Mouse (Mus musculus): ENCODE measurements around the gene Chp2.
A peak's percentile ranks its signal among the peaks of the same experiment; 100 is the strongest.
"Not testable (repeated sequence)": the region's sequence is repeated elsewhere in the genome, so short reads cannot be mapped to it uniquely, and the experiment has no call there.

Gene Chp2

DNA sequence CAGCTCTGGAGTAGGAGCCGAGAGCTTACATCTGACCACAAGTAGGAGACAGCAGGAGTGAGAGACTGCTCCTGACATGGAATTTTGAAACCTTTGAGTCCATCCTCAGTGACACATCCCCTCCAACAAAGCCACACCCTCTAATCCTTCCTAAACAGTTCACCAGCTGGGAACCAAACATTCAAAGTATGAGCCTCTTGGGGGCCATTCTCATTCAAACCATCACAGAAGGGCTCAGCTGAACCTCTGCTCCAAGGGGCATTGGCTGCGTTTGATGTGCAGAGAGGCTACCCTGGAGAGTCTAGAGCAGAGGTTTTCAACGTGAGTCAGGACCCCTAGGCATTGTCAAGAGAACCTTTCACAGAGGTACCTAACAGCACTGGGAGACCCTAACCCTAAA lies 10.0 kb downstream of the Chp2 start:
- Histone ChIP-seq H3K9me3 (ENCODE audit: low read length) (peaks cover 20% of the 10 kb centered on the region), H3K4me3 (replicated peaks; ENCODE audit: low read length) (no peak overlapping the region), H3K4me1 (replicated peaks; ENCODE audit: low read depth, low read length) (peaks cover 19% of the 10 kb centered on the region), H3K27me3 (ENCODE audit: insufficient read depth, low read length) (0 out of 2 replicates have a peak, but pooled peaks cover 5% of the 10 kb centered on the region), H3K36me3 (ENCODE audit: insufficient read depth, low read length) (no peaks in the 10 kb centered on the region)
- TF ChIP-seq CTCF (conservative IDR thresholded peaks at IDR 0.05; ENCODE audit: low read length): no peak
- TF ChIP-seq POU5F1 (IDR thresholded peaks at IDR 0.05; ENCODE audit: borderline replicate concordance, low read length): 0 out of 2 replicates have a peak, but pooled peaks have one; percentile 8

DNA sequence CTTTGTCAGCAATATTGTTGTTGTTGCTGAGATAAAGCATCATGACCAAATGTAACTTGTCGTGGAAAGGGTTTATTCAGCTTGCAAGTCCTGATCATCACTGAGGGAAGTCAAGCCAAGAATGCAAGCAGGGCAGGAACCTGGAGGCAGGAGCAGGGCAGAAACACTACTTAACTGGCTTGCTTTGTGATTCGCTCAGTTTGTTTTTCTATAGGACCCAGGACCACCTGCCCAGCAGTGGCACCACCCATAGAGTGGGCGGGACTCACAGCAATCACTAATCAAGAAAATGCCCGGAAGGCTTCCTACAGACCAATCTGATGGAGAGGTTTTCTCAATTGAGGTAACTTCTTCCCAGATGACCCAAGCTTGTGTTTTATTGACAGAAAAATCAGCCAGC lies 10.6 kb downstream of the Chp2 start:
- H3K4me1 ChIP-seq (replicated peaks; ENCODE audit: low read depth, low read length): peaks cover 23% of the 10 kb centered on the region
- no peak for TF ChIP-seq POU5F1 (IDR thresholded peaks at IDR 0.05; ENCODE audit: borderline replicate concordance, low read length)
- TF ChIP-seq CTCF (conservative IDR thresholded peaks at IDR 0.05; ENCODE audit: low read length): no peak
- no peak for TF ChIP-seq NANOG (IDR thresholded peaks at IDR 0.05; ENCODE audit: borderline replicate concordance, low read length)
- H3K36me3 ChIP-seq (ENCODE audit: insufficient read depth, low read length): no peaks in the 10 kb centered on the region
- 0 out of 2 replicates have a peak, but pooled peaks cover 3% of the 10 kb centered on the region for H3K27me3 ChIP-seq (ENCODE audit: insufficient read depth, low read length)
- no peak overlapping the region for H3K4me3 ChIP-seq (replicated peaks; ENCODE audit: low read length)
- H3K9me3 ChIP-seq (ENCODE audit: low read length): peaks cover 20% of the 10 kb centered on the region

GRCm38 (mm10) chr7:122230866-122231265 lies 11.6 kb downstream of the Chp2 start:
- TF ChIP-seq CTCF (conservative IDR thresholded peaks at IDR 0.05; ENCODE audit: low read length) (no peak), POU5F1 (IDR thresholded peaks at IDR 0.05; ENCODE audit: borderline replicate concordance, low read length) (no peak), NANOG (IDR thresholded peaks at IDR 0.05; ENCODE audit: borderline replicate concordance, low read length) (no peak)
- H3K4me3 ChIP-seq (replicated peaks; ENCODE audit: low read length): no peak overlapping the region
- H3K27me3 ChIP-seq (ENCODE audit: insufficient read depth, low read length): 0 out of 2 replicates have a peak, but pooled peaks cover 3% of the 10 kb centered on the region
- no peaks in the 10 kb centered on the region for H3K36me3 ChIP-seq (ENCODE audit: insufficient read depth, low read length)
- peaks cover 24% of the 10 kb centered on the region for H3K4me1 ChIP-seq (replicated peaks; ENCODE audit: low read depth, low read length)
- peaks cover 20% of the 10 kb centered on the region for H3K9me3 ChIP-seq (ENCODE audit: low read length)

DNA sequence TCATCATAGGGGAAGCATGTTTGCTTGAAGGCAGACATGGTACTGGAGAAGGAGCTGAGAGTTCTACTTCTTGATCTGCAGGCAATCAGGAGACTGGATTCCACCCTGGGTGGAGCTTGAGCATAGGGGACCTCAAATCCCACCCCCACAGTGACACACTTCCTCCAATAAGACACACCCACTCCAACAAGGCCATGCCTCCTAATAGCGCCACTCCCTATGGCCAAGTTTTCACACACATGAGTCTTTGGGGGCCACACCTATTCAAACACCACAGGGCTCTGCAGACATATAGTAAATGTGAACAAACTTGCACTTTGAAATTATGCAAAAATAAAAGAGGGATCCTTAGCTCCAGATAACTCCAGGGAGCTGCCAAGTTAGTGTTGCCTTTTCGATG lies 19.6 kb downstream of the Chp2 start:
- Histone ChIP-seq H3K27me3 (ENCODE audit: insufficient read depth, low read length) (no peaks in the 10 kb centered on the region), H3K4me3 (replicated peaks; ENCODE audit: low read length) (no peak overlapping the region), H3K4me1 (replicated peaks; ENCODE audit: low read depth, low read length) (peaks cover 10% of the 10 kb centered on the region), H3K9me3 (ENCODE audit: low read length) (peaks cover 6% of the 10 kb centered on the region; the same call in 1 of the 2 replicates), H3K36me3 (ENCODE audit: insufficient read depth, low read length) (no peaks in the 10 kb centered on the region)
- no peak for TF ChIP-seq CTCF (conservative IDR thresholded peaks at IDR 0.05; ENCODE audit: low read length)

- Histone ChIP-seq H3K4me1 (replicated peaks; ENCODE audit: low read depth, low read length) (peaks cover 16% of the 10 kb centered on the region), H3K4me3 (replicated peaks; ENCODE audit: low read length) (no peak overlapping the region), H3K9me3 (ENCODE audit: low read length) (peaks cover 6% of the 10 kb centered on the region; the same call in 1 of the 2 replicates), H3K27me3 (ENCODE audit: insufficient read depth, low read length) (no peaks in the 10 kb centered on the region), H3K36me3 (ENCODE audit: insufficient read depth, low read length) (no peaks in the 10 kb centered on the region)
- TF ChIP-seq POU5F1 (IDR thresholded peaks at IDR 0.05; ENCODE audit: borderline replicate concordance, low read length) (no peak), CTCF (conservative IDR thresholded peaks at IDR 0.05; ENCODE audit: low read length) (no peak), NANOG (IDR thresholded peaks at IDR 0.05; ENCODE audit: borderline replicate concordance, low read length) (no peak)
Observed at GRCm38 (mm10) chr7:122240413-122241119, 21.3 kb downstream of the Chp2 start.

- TF ChIP-seq CTCF (conservative IDR thresholded peaks at IDR 0.05; ENCODE audit: low read length) (peak; percentile 87), POU5F1 (IDR thresholded peaks at IDR 0.05; ENCODE audit: borderline replicate concordance, low read length) (no peak), NANOG (IDR thresholded peaks at IDR 0.05; ENCODE audit: borderline replicate concordance, low read length) (no peak)
- no peak overlapping the region for H3K4me3 ChIP-seq (replicated peaks; ENCODE audit: low read length)
- no peaks in the 10 kb centered on the region for H3K27me3 ChIP-seq (ENCODE audit: insufficient read depth, low read length)
- H3K9me3 ChIP-seq (ENCODE audit: low read length): peaks cover 6% of the 10 kb centered on the region; the same call in 1 of the 2 replicates
- no peaks in the 10 kb centered on the region for H3K36me3 ChIP-seq (ENCODE audit: insufficient read depth, low read length)
- peaks cover 18% of the 10 kb centered on the region for H3K4me1 ChIP-seq (replicated peaks; ENCODE audit: low read depth, low read length)
Observed at GRCm38 (mm10) chr7:122242260-122242659, 23.0 kb downstream of the Chp2 start.

DNA sequence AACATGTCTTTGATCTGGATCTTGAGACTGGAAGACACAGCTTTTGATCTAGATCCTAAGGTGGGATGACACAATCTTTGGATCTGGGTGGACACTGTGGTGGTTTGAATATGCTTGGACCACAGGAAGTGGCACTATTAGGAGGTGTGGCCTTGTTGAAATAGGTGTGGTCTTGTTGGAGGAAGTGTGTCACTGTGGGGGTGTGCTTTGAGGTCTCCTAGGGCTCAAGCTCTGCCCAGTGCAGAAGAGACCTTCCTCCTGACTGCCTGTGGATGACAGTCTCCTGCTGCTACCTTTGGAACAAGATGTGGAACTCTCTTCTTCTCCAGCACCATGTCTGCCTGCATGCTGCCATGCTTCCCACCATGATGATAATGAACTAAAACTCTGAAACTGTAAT lies 23.4 kb downstream of the Chp2 start:
- not testable (repeated sequence) for H3K9me3 ChIP-seq (ENCODE audit: low read length)

DNA sequence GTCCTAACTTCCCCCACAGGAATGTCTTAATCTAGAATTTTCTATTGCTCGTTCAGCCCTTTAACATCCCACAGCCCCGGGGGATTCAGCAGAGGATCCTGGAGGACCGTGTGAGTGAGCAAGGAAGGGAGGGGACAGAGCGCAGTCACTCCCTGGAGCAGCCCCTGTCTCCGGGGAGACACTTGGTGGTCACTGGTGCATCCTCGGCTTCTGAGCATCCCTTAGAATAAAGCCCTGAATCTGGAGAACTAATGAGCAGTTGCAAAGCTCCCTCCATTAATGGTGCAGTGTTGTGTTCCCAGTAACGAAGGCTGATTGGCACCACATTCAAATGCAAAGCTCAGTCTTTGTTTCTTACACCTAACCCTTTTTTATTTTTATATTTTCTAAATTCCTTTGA lies 24.9 kb downstream of the Chp2 start:
- no peak overlapping the region for H3K4me3 ChIP-seq (replicated peaks; ENCODE audit: low read length)
- H3K36me3 ChIP-seq (ENCODE audit: insufficient read depth, low read length): no peaks in the 10 kb centered on the region
- TF ChIP-seq NANOG (IDR thresholded peaks at IDR 0.05; ENCODE audit: borderline replicate concordance, low read length): no peak; the same call in 1 of the 2 replicates
- no peak for TF ChIP-seq POU5F1 (IDR thresholded peaks at IDR 0.05; ENCODE audit: borderline replicate concordance, low read length)
- TF ChIP-seq CTCF (conservative IDR thresholded peaks at IDR 0.05; ENCODE audit: low read length): no peak
- peaks cover 6% of the 10 kb centered on the region; the same call in 1 of the 2 replicates for H3K9me3 ChIP-seq (ENCODE audit: low read length)
- H3K4me1 ChIP-seq (replicated peaks; ENCODE audit: low read depth, low read length): peaks cover 23% of the 10 kb centered on the region
- H3K27me3 ChIP-seq (ENCODE audit: insufficient read depth, low read length): no peaks in the 10 kb centered on the region

More for the DNA sequence above, 23.4 kb downstream of the Chp2 start:
- peaks cover 18% of the 10 kb centered on the region for H3K4me1 ChIP-seq (replicated peaks; ENCODE audit: low read depth, low read length)
- not testable (repeated sequence) for H3K36me3 ChIP-seq (ENCODE audit: insufficient read depth, low read length); H3K27me3 ChIP-seq (ENCODE audit: insufficient read depth, low read length); H3K4me3 ChIP-seq (replicated peaks; ENCODE audit: low read length)

DNA sequence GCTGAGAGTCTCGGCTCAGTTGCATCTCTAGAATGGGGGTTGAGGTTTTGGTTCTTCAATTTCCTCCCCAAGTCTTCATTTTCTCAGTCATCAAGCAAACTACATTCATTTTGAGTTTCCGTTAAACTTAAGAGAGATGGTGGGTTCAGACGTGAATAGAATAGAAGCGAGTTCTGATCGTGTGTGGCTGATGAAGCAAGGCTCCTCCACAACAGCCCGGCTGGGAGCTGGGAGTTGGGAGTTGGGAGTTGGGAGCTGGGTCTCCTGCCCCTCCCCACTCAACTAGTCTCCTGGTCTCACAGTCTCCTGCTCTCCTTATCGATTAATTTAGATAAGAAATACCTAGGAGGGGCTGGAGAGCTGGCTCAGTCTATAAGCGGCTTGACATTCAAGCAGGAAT lies 25.3 kb downstream of the Chp2 start:
- no peaks in the 10 kb centered on the region for H3K36me3 ChIP-seq (ENCODE audit: insufficient read depth, low read length)
- H3K4me3 ChIP-seq (replicated peaks; ENCODE audit: low read length): no peak overlapping the region
- TF ChIP-seq CTCF (conservative IDR thresholded peaks at IDR 0.05; ENCODE audit: low read length) (no peak), NANOG (IDR thresholded peaks at IDR 0.05; ENCODE audit: borderline replicate concordance, low read length) (no peak), POU5F1 (IDR thresholded peaks at IDR 0.05; ENCODE audit: borderline replicate concordance, low read length) (no peak)
- peaks cover 23% of the 10 kb centered on the region for H3K4me1 ChIP-seq (replicated peaks; ENCODE audit: low read depth, low read length)
- H3K27me3 ChIP-seq (ENCODE audit: insufficient read depth, low read length): no peaks in the 10 kb centered on the region
- H3K9me3 ChIP-seq (ENCODE audit: low read length): peaks cover 6% of the 10 kb centered on the region; the same call in 1 of the 2 replicates

All from E14TG2a.4 (cell line).